Mouse (Mus musculus) megakaryocyte, embryonic 14.5 days (primary cell): ENCODE results near the gene Sergef. TPM values are rescaled to one million over a fixed set of nuclear protein-coding genes. Genes with fewer than 3 reads are reported as not detected.

Experiments used
- H3K27me3 ChIP-seq: replicated peaks from 2 replicates; pipeline ENCODE3; 2012; ENCODE audit warnings: inconsistent platforms
- H3K36me3 ChIP-seq: replicated peaks from 2 replicates; pipeline ENCODE3; 2012; ENCODE audit warnings: low read length, inconsistent platforms, mixed read lengths
- H3K4me1 ChIP-seq: 2 replicates; pipeline ENCODE4 v1.6.1; 2012; ENCODE audit warnings: inconsistent platforms
- H3K4me3 ChIP-seq: replicated peaks from 2 replicates; pipeline ENCODE3; 2012; ENCODE audit warnings: moderate library complexity, mild to moderate bottlenecking, inconsistent platforms
- H3K9me3 ChIP-seq: 2 replicates; pipeline ENCODE4 v1.6.1; 2012; ENCODE audit warnings: inconsistent platforms
- FLI1 ChIP-seq: IDR thresholded peaks from 2 replicates; pipeline ENCODE4 v1.6.1; 2012; ENCODE audit warnings: low read length, inconsistent platforms, mixed read lengths
- GATA1 ChIP-seq: IDR thresholded peaks from 3 replicates; pipeline ENCODE4 v1.6.1; 2012; ENCODE audit warnings: mixed read lengths, low read length, inconsistent platforms, borderline replicate concordance
- polyA plus RNA-seq: library from polyadenylated mRNA; stranded (reverse); fragments of >175 nt; gene quantifications from 2 replicates; pipeline ENCODE4 v1.2.3, GENCODE M21; 2012; ENCODE audit warnings: low replicate concordance; ENCODE audit not compliant: insufficient read depth

The Sergef gene
- polyA plus RNA-seq, 1 experiment, result 2.4 TPM

DNA sequence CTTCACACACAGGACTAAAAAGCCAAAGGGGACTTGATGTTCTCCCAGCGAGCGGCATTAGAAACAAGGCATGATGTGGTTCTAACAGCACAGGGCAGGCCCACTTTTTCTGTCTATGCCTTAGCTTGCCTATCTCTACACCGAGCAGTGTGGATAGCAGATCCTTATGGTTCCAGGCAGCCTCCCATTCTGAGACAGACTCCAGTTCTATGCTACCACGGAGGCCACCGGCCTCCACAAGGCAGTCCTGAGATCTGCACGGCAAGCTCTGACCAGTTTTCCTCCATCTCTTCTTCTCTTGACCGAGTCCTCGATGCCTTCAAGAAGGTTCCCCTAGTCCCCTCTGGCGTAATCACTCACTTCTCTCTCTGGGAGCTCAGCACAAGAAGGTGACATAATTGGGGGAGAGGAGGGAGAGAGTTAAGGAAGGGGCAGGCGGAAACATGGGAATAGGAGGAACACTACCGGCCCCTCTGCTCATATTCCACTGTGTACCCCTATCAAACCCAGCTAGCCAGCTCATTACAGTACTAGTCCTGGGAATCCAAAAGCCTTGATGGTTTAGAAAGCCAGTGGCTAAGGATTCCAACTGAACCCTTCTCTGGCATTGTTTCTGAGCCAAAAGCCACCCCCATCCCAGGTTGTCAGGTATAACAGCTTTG, 104.7 kb downstream of the Sergef start:
- Histone ChIP-seq H3K4me3 (no peak overlapping the region), H3K9me3 (no peaks in the 10 kb centered on the region), H3K4me1 (peaks cover 27% of the 10 kb centered on the region), H3K27me3 (peaks cover 19% of the 10 kb centered on the region), H3K36me3 (no peaks in the 10 kb centered on the region)
- no peak for TF ChIP-seq GATA1
- TF ChIP-seq FLI1, result no peak

DNA sequence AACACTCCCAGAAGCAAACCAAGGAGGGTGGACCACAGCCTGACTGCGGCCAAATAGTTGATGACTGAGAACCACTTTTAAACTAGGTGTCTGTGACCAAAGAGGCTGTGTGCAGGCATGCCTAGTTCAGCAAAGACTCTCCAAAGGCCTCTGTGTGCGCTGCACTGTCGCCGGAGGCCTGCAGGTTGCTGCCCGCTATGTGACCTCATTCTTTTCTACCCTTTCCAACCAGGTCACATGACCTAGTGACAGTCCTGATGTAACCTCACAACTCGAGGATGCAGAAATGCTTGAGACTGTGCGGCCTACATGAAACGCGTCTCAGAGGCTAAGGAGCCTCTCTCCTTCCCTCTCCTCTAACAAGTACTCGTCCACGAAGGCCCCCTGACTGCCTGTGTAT, 106.1 kb downstream of the Sergef start:
- TF ChIP-seq FLI1, result no peak
- TF ChIP-seq GATA1, result no peak
- Histone ChIP-seq H3K9me3 (no peaks in the 10 kb centered on the region), H3K4me3 (no peak overlapping the region), H3K4me1 (peaks cover 27% of the 10 kb centered on the region), H3K36me3 (no peaks in the 10 kb centered on the region), H3K27me3 (peaks cover 21% of the 10 kb centered on the region)

DNA sequence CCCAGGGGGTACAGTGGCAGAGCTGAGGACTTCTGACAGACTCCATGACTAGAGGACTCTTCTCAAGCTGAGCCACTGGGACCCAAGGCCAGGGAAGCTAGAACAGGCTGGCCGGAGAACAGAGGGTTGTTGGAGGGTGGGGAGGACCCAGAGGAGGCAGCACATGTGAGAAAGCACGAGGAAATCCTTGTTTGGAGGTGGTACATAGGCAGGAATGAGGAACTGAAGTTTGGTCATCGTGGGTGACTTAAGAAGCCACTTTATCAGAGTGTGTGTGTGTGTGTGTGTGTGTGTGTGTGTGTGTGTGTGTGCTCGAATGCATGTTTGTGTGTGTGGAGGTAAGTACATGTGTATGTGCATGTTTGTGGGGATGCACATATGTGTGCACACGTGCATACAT, 108.3 kb downstream of the Sergef start:
- Histone ChIP-seq H3K4me1 (peaks cover 15% of the 10 kb centered on the region), H3K36me3 (no peaks in the 10 kb centered on the region), H3K27me3 (peaks cover 18% of the 10 kb centered on the region), H3K9me3 (no peaks in the 10 kb centered on the region), H3K4me3 (no peak overlapping the region)
- TF ChIP-seq GATA1, result no peak
- no peak for TF ChIP-seq FLI1

DNA sequence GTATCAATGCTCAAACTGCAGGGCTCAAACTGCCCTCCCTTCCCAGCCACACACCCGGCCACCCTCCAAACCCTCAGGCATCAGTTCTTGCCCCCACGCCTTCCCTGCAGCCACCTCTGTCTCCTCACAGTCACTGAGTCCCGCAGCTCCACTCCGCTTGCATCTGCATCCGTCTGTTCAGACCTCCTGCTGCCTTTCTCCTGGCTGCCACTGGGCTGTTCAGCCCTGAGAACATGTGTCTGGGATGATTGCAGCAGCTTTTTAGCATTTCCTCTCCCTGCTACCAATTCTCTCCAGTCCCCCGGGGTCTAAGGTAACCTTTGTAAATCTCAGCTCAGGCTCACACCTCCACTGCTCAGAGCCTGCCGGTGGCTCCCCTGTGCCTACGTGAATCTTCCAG, 109.7 kb downstream of the Sergef start:
- Histone ChIP-seq H3K27me3 (peaks cover 15% of the 10 kb centered on the region), H3K9me3 (no peaks in the 10 kb centered on the region), H3K4me1 (peaks cover 12% of the 10 kb centered on the region), H3K36me3 (no peaks in the 10 kb centered on the region), H3K4me3 (no peak overlapping the region)
- TF ChIP-seq FLI1 (no peak), GATA1 (no peak)

DNA sequence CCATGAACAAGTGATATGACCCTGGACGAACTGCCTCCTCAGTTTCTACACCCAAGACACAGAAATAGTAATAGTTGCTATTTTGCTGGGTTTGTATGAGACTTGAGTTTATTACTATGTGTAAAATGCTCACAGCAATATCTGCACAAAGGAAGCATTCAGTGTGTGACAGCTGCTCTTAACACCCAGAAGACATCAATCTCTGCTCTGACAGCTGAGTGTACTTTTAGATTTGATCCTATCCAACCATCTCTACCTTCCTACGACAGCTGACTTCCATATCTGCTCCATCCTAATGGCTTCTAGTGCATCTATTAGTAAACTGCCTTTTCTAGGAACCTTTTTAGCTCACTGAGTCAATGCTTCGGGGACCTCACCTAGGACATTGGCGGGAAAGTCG, 110.3 kb downstream of the Sergef start:
- Histone ChIP-seq H3K4me1 (peaks cover 12% of the 10 kb centered on the region), H3K4me3 (no peak overlapping the region), H3K27me3 (peaks cover 13% of the 10 kb centered on the region), H3K36me3 (no peaks in the 10 kb centered on the region), H3K9me3 (no peaks in the 10 kb centered on the region)
- no peak for TF ChIP-seq FLI1
- no peak for TF ChIP-seq GATA1

DNA sequence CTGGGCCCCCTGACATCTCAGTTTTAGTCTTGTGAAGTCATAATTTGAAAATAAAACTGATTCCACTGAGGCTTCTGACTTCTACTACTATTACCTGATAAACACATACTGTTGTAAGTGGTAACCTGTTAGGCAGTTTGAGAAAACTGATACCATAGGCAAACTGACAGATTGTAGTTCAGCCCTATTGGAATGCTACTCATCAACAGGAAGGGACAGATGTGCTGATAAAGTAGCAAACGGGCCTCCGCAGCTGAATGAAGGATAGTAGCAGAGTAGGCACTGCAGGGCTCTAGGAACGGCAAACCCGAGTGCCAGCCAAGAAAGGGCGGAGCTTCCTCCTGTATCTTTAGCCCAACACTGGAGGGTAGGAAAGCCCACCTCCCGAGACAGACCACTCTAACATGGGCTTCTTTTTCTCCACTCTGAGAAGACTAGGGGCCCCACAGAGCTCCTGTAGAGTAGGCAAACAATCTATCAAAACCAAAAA, 112.9 kb downstream of the Sergef start:
- H3K4me1 ChIP-seq, result peaks cover 12% of the 10 kb centered on the region
- peaks cover 7% of the 10 kb centered on the region for H3K27me3 ChIP-seq
- no peak for TF ChIP-seq FLI1
- TF ChIP-seq GATA1, result no peak
- H3K4me3 ChIP-seq, result no peak overlapping the region
- H3K9me3 ChIP-seq, result no peaks in the 10 kb centered on the region
- no peaks in the 10 kb centered on the region for H3K36me3 ChIP-seq

DNA sequence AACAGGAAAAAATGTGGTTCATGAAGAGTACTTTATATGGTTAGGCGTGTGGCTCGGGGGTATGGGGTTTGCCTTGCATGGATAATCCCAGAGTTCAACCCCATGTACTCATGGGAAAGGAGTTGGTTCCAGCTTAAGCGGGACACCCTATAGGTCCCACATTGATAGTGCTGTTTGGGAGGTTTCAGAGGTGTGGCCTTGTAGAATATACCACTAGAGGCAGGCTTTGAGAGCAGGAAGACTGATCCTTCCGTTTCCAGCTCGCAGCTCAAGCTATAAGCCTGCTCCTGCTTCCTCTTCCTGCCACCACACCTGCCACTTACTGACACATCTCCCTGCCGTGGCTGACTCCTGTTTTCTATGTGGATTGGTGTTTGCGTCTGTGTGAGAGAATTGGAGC, 116.4 kb downstream of the Sergef start:
- TF ChIP-seq FLI1 (no peak), GATA1 (no peak)
- H3K9me3 ChIP-seq, result no peaks in the 10 kb centered on the region
- H3K27me3 ChIP-seq, result peaks cover 7% of the 10 kb centered on the region
- H3K4me1 ChIP-seq, result peaks cover 8% of the 10 kb centered on the region
- H3K4me3 ChIP-seq, result no peak overlapping the region
- H3K36me3 ChIP-seq, result no peaks in the 10 kb centered on the region

DNA sequence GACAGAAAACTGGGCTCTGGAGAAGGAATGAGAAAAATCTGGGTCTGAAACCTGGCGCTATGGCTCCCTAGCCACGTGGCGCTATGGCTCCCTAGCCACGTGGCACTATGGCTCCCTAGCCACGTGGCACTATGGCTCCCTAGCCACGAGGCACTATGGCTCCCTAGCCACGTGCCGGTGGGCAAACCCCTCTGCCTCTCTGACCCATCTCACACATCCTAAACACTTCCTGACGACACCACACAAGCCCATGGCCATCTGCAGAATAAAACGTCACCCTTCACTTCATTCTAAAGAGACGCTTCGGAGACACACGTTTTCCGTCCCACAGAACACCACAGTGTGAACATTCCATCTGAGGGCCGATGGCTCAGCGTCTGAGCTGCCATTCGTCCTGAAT, 117.8 kb downstream of the Sergef start:
- H3K4me3 ChIP-seq, result no peak overlapping the region
- H3K9me3 ChIP-seq, result 0 out of 2 replicates have a peak, but pooled peaks cover 4% of the 10 kb centered on the region
- H3K27me3 ChIP-seq, result peaks cover 7% of the 10 kb centered on the region
- no peak for TF ChIP-seq GATA1
- TF ChIP-seq FLI1, result no peak
- peaks cover 13% of the 10 kb centered on the region for H3K4me1 ChIP-seq
- H3K36me3 ChIP-seq, result no peaks in the 10 kb centered on the region

DNA sequence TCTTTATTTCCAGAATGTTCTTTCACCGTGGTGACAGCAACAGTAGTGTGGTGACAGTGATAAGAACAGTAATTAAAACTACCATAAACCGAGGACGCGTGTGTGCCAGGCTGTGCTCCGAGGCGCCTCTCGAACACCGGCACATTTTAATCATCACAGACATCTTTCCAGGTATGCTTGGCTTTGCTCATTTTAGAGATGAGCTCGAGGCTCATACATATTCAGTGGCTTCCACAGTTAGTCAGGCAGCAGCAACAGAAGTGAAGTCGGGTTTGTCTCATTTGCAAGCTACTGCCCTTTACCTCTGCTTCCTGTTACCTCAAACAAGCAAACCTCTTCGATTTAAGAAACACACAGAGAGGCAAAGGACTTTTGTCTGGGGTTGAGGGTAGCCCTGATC, 120.5 kb downstream of the Sergef start:
- Histone ChIP-seq H3K4me1 (peaks cover 5% of the 10 kb centered on the region), H3K27me3 (peaks cover 7% of the 10 kb centered on the region), H3K4me3 (no peak overlapping the region), H3K9me3 (0 out of 2 replicates have a peak, but pooled peaks cover 9% of the 10 kb centered on the region), H3K36me3 (no peaks in the 10 kb centered on the region)
- no peak for TF ChIP-seq FLI1

DNA sequence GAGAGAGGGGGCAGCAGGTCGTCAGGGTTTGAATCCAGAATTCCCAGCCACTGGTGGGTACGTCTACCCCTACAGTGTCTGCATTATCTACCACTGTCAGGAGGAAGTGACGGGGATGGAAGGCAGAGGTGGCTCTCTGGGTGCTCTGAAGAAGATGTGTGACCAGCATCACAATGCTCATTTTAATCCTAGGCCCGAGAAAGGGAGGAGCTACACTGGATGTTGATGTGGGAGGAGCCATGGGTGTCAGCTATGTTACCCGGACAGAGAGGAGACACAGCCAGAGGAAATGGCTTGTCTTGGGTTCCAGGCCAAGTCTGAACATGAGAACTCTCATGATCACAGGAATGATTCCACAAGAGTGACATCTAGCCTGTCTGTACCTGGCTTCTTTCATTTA, 122.4 kb downstream of the Sergef start:
- H3K4me1 ChIP-seq, result peaks cover 5% of the 10 kb centered on the region
- H3K36me3 ChIP-seq, result no peaks in the 10 kb centered on the region
- H3K27me3 ChIP-seq, result peaks cover 7% of the 10 kb centered on the region
- 0 out of 2 replicates have a peak, but pooled peaks cover 9% of the 10 kb centered on the region for H3K9me3 ChIP-seq
- TF ChIP-seq FLI1, result no peak
- TF ChIP-seq GATA1, result no peak
- no peak overlapping the region for H3K4me3 ChIP-seq

DNA sequence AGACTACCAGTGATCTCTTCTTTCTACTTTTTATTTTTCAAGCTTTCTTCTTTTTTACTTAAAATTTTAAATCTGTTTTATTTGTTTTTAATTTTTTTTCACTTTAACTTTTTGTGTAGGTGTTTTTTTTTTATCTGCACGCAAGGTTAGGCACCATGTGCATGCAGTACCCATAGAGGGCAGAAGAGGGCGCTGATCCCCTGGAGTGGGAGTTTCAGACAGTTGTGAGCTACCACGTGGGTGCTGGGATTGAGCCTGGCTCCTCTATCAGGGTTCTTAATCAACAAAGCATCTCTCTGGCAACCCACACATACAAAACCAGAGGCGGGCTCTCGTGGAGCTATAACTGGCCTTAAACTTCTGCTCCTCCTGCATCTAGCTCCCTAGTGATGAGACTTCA, 123.6 kb downstream of the Sergef start:
- 0 out of 2 replicates have a peak, but pooled peaks cover 9% of the 10 kb centered on the region for H3K9me3 ChIP-seq
- peaks cover 5% of the 10 kb centered on the region for H3K27me3 ChIP-seq
- no peak overlapping the region for H3K4me3 ChIP-seq
- no peaks in the 10 kb centered on the region for H3K36me3 ChIP-seq
- H3K4me1 ChIP-seq, result peaks cover 9% of the 10 kb centered on the region
- TF ChIP-seq FLI1 (no peak), GATA1 (no peak)
